Mouse (Mus musculus): ENCODE data around the gene Sccpdh.

- TF ChIP-seq CTCF (conservative IDR thresholded peaks at IDR 0.05; ENCODE audit: insufficient read depth, insufficient read length, low read depth, low read length) (no peak), POLR2A (IDR thresholded peaks at IDR 0.05; ENCODE audit: low read depth, low read length) (no peak)
Measured at GRCm38 (mm10) chr1:179704150-179704549, 36.1 kb downstream of the Sccpdh start.
